Mouse (Mus musculus): ENCODE measurements around the gene Tmem132b. TPM values are rescaled to one million over a fixed set of nuclear protein-coding genes. Genes with fewer than 3 reads are reported as not detected.

The Tmem132b gene
- polyA plus RNA-seq, 1 experiment from 2014 or later = 0.64 TPM

- no peak overlapping the region for H3K4me2 ChIP-seq (replicated peaks)
- ATAC-seq (ENCODE audit: insufficient number of reproducible peaks, insufficient read depth, low FRiP score, low TSS enrichment) = no peak
- H3K9me3 ChIP-seq = no peaks in the 10 kb centered on the region
- no peaks in the 10 kb centered on the region for H3K36me3 ChIP-seq
- H3K9ac ChIP-seq = no peak overlapping the region
- H3K27ac ChIP-seq = no peak overlapping the region
- H3K4me1 ChIP-seq = no peaks in the 10 kb centered on the region
- 74% methylated on average over 5 of the region's 5 CpGs for WGBS
- no peaks in the 10 kb centered on the region for H3K27me3 ChIP-seq
- H3K4me3 ChIP-seq = no peak overlapping the region
Measured at GRCm38 (mm10) chr5:125751481-125751880, 219.9 kb downstream of the Tmem132b start.

GRCm38 (mm10) chr5:125752546-125752945 lies 221.0 kb downstream of the Tmem132b start:
- Histone ChIP-seq H3K4me3 (no peak overlapping the region), H3K27ac (no peak overlapping the region), H3K27me3 (no peaks in the 10 kb centered on the region), H3K4me1 (no peaks in the 10 kb centered on the region), H3K4me2 (replicated peaks) (no peak overlapping the region), H3K36me3 (no peaks in the 10 kb centered on the region), H3K9me3 (no peaks in the 10 kb centered on the region), H3K9ac (no peak overlapping the region)
- ATAC-seq (ENCODE audit: insufficient number of reproducible peaks, insufficient read depth, low FRiP score, low TSS enrichment) = no peak
- WGBS = 78% methylated on average over 5 of the region's 5 CpGs

- H3K9me3 ChIP-seq = no peaks in the 10 kb centered on the region
- H3K27me3 ChIP-seq = no peaks in the 10 kb centered on the region
- WGBS = 89% methylated on average over 7 of the region's 7 CpGs
- H3K27ac ChIP-seq = no peak overlapping the region
- no peak overlapping the region for H3K4me2 ChIP-seq (replicated peaks)
- H3K9ac ChIP-seq = no peak overlapping the region
- no peaks in the 10 kb centered on the region for H3K4me1 ChIP-seq
- ATAC-seq (ENCODE audit: insufficient number of reproducible peaks, insufficient read depth, low FRiP score, low TSS enrichment) = no peak
- H3K36me3 ChIP-seq = no peaks in the 10 kb centered on the region
- H3K4me3 ChIP-seq = no peak overlapping the region
Measured at GRCm38 (mm10) chr5:125756987-125757530, 225.5 kb downstream of the Tmem132b start.

- Histone ChIP-seq H3K27ac (no peak overlapping the region), H3K4me1 (no peaks in the 10 kb centered on the region), H3K4me2 (replicated peaks) (no peak overlapping the region), H3K9me3 (no peaks in the 10 kb centered on the region), H3K27me3 (no peaks in the 10 kb centered on the region), H3K4me3 (no peak overlapping the region), H3K9ac (no peak overlapping the region), H3K36me3 (no peaks in the 10 kb centered on the region)
- WGBS = 65% methylated on average over 1 of the region's 1 CpGs
- ATAC-seq (ENCODE audit: insufficient number of reproducible peaks, insufficient read depth, low FRiP score, low TSS enrichment) = no peak
Measured at GRCm38 (mm10) chr5:125758506-125758905, 226.9 kb downstream of the Tmem132b start.

GRCm38 (mm10) chr5:125766941-125767340 lies 235.4 kb downstream of the Tmem132b start:
- Histone ChIP-seq H3K4me3 (no peak overlapping the region), H3K36me3 (no peaks in the 10 kb centered on the region), H3K27ac (no peak overlapping the region), H3K27me3 (no peaks in the 10 kb centered on the region), H3K4me1 (no peaks in the 10 kb centered on the region), H3K9me3 (no peaks in the 10 kb centered on the region), H3K9ac (no peak overlapping the region), H3K4me2 (replicated peaks) (no peak overlapping the region)
- WGBS = 61% methylated on average over 6 of the region's 6 CpGs
- ATAC-seq (ENCODE audit: insufficient number of reproducible peaks, insufficient read depth, low FRiP score, low TSS enrichment) = no peak

- no peaks in the 10 kb centered on the region for H3K27me3 ChIP-seq
- no peak overlapping the region for H3K4me2 ChIP-seq (replicated peaks)
- no peaks in the 10 kb centered on the region for H3K4me1 ChIP-seq
- H3K9ac ChIP-seq = no peak overlapping the region
- no peak overlapping the region for H3K27ac ChIP-seq
- no peaks in the 10 kb centered on the region for H3K36me3 ChIP-seq
- no peaks in the 10 kb centered on the region for H3K9me3 ChIP-seq
- no peak for ATAC-seq (ENCODE audit: insufficient number of reproducible peaks, insufficient read depth, low FRiP score, low TSS enrichment)
- WGBS = 79% methylated on average over 1 of the region's 1 CpGs
- no peak overlapping the region for H3K4me3 ChIP-seq
Measured at GRCm38 (mm10) chr5:125767950-125768349, 236.4 kb downstream of the Tmem132b start.

GRCm38 (mm10) chr5:125772238-125772637 lies 240.7 kb downstream of the Tmem132b start:
- no peaks in the 10 kb centered on the region for H3K4me1 ChIP-seq
- WGBS = 89% methylated on average over 4 of the region's 4 CpGs
- H3K27ac ChIP-seq = no peak overlapping the region

GRCm38 (mm10) chr5:125772756-125773155 lies 241.2 kb downstream of the Tmem132b start:
- Histone ChIP-seq H3K4me3 (no peak overlapping the region), H3K27me3 (no peaks in the 10 kb centered on the region), H3K4me1 (no peaks in the 10 kb centered on the region), H3K27ac (no peak overlapping the region), H3K9ac (no peak overlapping the region), H3K4me2 (replicated peaks) (no peak overlapping the region), H3K9me3 (no peaks in the 10 kb centered on the region), H3K36me3 (no peaks in the 10 kb centered on the region)
- ATAC-seq (ENCODE audit: insufficient number of reproducible peaks, insufficient read depth, low FRiP score, low TSS enrichment) = no peak
- WGBS = 50% methylated on average over 2 of the region's 2 CpGs

More at GRCm38 (mm10) chr5:125772238-125772637, 240.7 kb downstream of the Tmem132b start:
- no peak for ATAC-seq (ENCODE audit: insufficient number of reproducible peaks, insufficient read depth, low FRiP score, low TSS enrichment)
- Histone ChIP-seq H3K9me3 (no peaks in the 10 kb centered on the region), H3K27me3 (no peaks in the 10 kb centered on the region), H3K36me3 (no peaks in the 10 kb centered on the region), H3K4me2 (replicated peaks) (no peak overlapping the region), H3K9ac (no peak overlapping the region), H3K4me3 (no peak overlapping the region)

GRCm38 (mm10) chr5:125780332-125780731 lies 248.8 kb downstream of the Tmem132b start:
- WGBS = 90% methylated on average over 1 of the region's 1 CpGs
- Histone ChIP-seq H3K9me3 (no peaks in the 10 kb centered on the region), H3K9ac (no peak overlapping the region), H3K36me3 (no peaks in the 10 kb centered on the region), H3K27me3 (no peaks in the 10 kb centered on the region), H3K27ac (no peak overlapping the region), H3K4me3 (no peak overlapping the region), H3K4me2 (replicated peaks) (no peak overlapping the region), H3K4me1 (no peaks in the 10 kb centered on the region)
- no peak for ATAC-seq (ENCODE audit: insufficient number of reproducible peaks, insufficient read depth, low FRiP score, low TSS enrichment)

GRCm38 (mm10) chr5:125792643-125793042 lies 261.1 kb downstream of the Tmem132b start:
- ATAC-seq (ENCODE audit: insufficient number of reproducible peaks, insufficient read depth, low FRiP score, low TSS enrichment) = no peak
- Histone ChIP-seq H3K27me3 (no peaks in the 10 kb centered on the region), H3K9me3 (no peaks in the 10 kb centered on the region), H3K27ac (no peak overlapping the region), H3K4me2 (replicated peaks) (no peak overlapping the region), H3K9ac (no peak overlapping the region), H3K36me3 (no peaks in the 10 kb centered on the region), H3K4me3 (no peak overlapping the region), H3K4me1 (no peaks in the 10 kb centered on the region)
- 95% methylated on average over 1 of the region's 1 CpGs for WGBS

GRCm38 (mm10) chr5:125794318-125794717 lies 262.7 kb downstream of the Tmem132b start:
- Histone ChIP-seq H3K9ac (no peak overlapping the region), H3K27ac (no peak overlapping the region), H3K27me3 (no peaks in the 10 kb centered on the region), H3K9me3 (no peaks in the 10 kb centered on the region), H3K36me3 (no peaks in the 10 kb centered on the region), H3K4me1 (no peaks in the 10 kb centered on the region), H3K4me2 (replicated peaks) (no peak overlapping the region), H3K4me3 (no peak overlapping the region)
- ATAC-seq (ENCODE audit: insufficient number of reproducible peaks, insufficient read depth, low FRiP score, low TSS enrichment) = no peak
- WGBS = 54% methylated on average over 1 of the region's 1 CpGs

GRCm38 (mm10) chr5:125799622-125800021 lies 268.0 kb downstream of the Tmem132b start:
- WGBS = 31% methylated on average over 5 of the region's 5 CpGs
- Histone ChIP-seq H3K9me3 (no peaks in the 10 kb centered on the region), H3K4me2 (replicated peaks) (no peak overlapping the region), H3K9ac (no peak overlapping the region), H3K27me3 (no peaks in the 10 kb centered on the region), H3K27ac (no peak overlapping the region), H3K4me3 (no peak overlapping the region), H3K4me1 (no peaks in the 10 kb centered on the region), H3K36me3 (no peaks in the 10 kb centered on the region)
- ATAC-seq (ENCODE audit: insufficient number of reproducible peaks, insufficient read depth, low FRiP score, low TSS enrichment) = no peak

GRCm38 (mm10) chr5:125800025-125800424 lies 268.5 kb downstream of the Tmem132b start:
- Histone ChIP-seq H3K27me3 (no peaks in the 10 kb centered on the region), H3K9ac (no peak overlapping the region), H3K4me1 (no peaks in the 10 kb centered on the region), H3K36me3 (no peaks in the 10 kb centered on the region), H3K9me3 (no peaks in the 10 kb centered on the region), H3K4me2 (replicated peaks) (no peak overlapping the region), H3K27ac (no peak overlapping the region), H3K4me3 (no peak overlapping the region)
- ATAC-seq (ENCODE audit: insufficient number of reproducible peaks, insufficient read depth, low FRiP score, low TSS enrichment) = no peak
- 13% methylated on average over 11 of the region's 11 CpGs for WGBS

Measured in embryonic facial prominence, embryonic 12.5 days (tissue).